Mouse (Mus musculus) myocyte (in vitro differentiated cells): ENCODE results near the gene Kazn. TPM values are rescaled to one million over a fixed set of nuclear protein-coding genes. Genes with fewer than 3 reads are reported as not detected.

Source experiments
- H3K27me3 ChIP-seq: one replicate; pipeline ENCODE4 v1.6.1; 2011; ENCODE audit not compliant: control insufficient read depth, insufficient read depth, insufficient read length
- H3K36me3 ChIP-seq: one replicate; pipeline ENCODE4 v1.6.1; 2011; ENCODE audit not compliant: control insufficient read depth, insufficient read depth
- H3K4me2 ChIP-seq: one replicate; pipeline ENCODE4 v1.6.1; 2011; ENCODE audit warnings: low read depth, control low read depth
- H3K4me3 ChIP-seq: one replicate; pipeline ENCODE4 v1.5.1; 2011; ENCODE audit warnings: mild to moderate bottlenecking, control low read depth, moderate library complexity
- H3K79me2 ChIP-seq: one replicate; pipeline ENCODE4 v1.6.1; 2011; ENCODE audit not compliant: control insufficient read depth, insufficient read depth
- H3ac ChIP-seq: one replicate; pipeline ENCODE4 v1.6.1; 2011; ENCODE audit not compliant: control insufficient read depth, insufficient read length
- CEBPB ChIP-seq: IDR thresholded peaks from 2 replicates; pipeline ENCODE4 v1.6.1; 2011; ENCODE audit warnings: mild to moderate bottlenecking, moderate library complexity; ENCODE audit not compliant: poor library complexity, insufficient read depth, severe bottlenecking
- E2F4 ChIP-seq: IDR thresholded peaks from one replicate; pipeline ENCODE4 v1.6.1; 2011; ENCODE audit warnings: mild to moderate bottlenecking, control low read depth, moderate library complexity; ENCODE audit not compliant: insufficient read depth
- MAX ChIP-seq: IDR thresholded peaks from one replicate; pipeline ENCODE4 v1.6.1; 2011; ENCODE audit warnings: low read depth, mild to moderate bottlenecking, control low read depth
- MYOD1 ChIP-seq, 3 experiments: IDR thresholded peaks; one replicate each; pipeline ENCODE4 v1.6.1; 2011; ENCODE audit warnings: control low read depth in 2 of 3, low read depth in 2 of 3, mild to moderate bottlenecking in 2 of 3, moderate library complexity in 1 of 3; ENCODE audit not compliant: insufficient read length in 2 of 3, control insufficient read depth in 1 of 3
- MYOG ChIP-seq, 3 experiments: IDR thresholded peaks; one replicate each; pipeline ENCODE4 v1.6.1; 2011; ENCODE audit warnings: control low read depth in 2 of 3, low read depth in 2 of 3, mild to moderate bottlenecking in 2 of 3; ENCODE audit not compliant: insufficient read length in 2 of 3, control insufficient read depth in 1 of 3, insufficient read depth in 1 of 3
- POLR2A ChIP-seq: IDR thresholded peaks from one replicate; pipeline ENCODE4 v1.6.1; 2011; ENCODE audit warnings: low read depth, mild to moderate bottlenecking, control low read depth, moderate library complexity; ENCODE audit not compliant: insufficient read length
- POLR2AphosphoS2 ChIP-seq: IDR thresholded peaks from one replicate; pipeline ENCODE4 v1.6.1; 2011; ENCODE audit warnings: low read depth, control low read depth; ENCODE audit not compliant: insufficient read length
- REST ChIP-seq: IDR thresholded peaks from one replicate; pipeline ENCODE4 v1.6.1; 2011; ENCODE audit warnings: mild to moderate bottlenecking, control low read depth, moderate library complexity; ENCODE audit not compliant: insufficient read depth, insufficient read length
- SRF ChIP-seq: IDR thresholded peaks from one replicate; pipeline ENCODE4 v1.6.1; 2011; ENCODE audit warnings: low read depth; ENCODE audit not compliant: control insufficient read depth, insufficient read length
- TCF12 ChIP-seq: IDR thresholded peaks from one replicate; pipeline ENCODE4 v1.6.1; 2011; ENCODE audit warnings: mild to moderate bottlenecking, control low read depth; ENCODE audit not compliant: poor library complexity, insufficient read depth, severe bottlenecking
- TCF3 ChIP-seq: IDR thresholded peaks from one replicate; pipeline ENCODE4 v1.6.1; 2011; ENCODE audit warnings: low read depth, control low read depth; ENCODE audit not compliant: insufficient read length
- USF1 ChIP-seq: IDR thresholded peaks from one replicate; pipeline ENCODE4 v1.6.1; 2011; ENCODE audit warnings: low read depth, mild to moderate bottlenecking, control low read depth, moderate library complexity
- polyA plus RNA-seq: library from polyadenylated mRNA; unstranded; fragments of >200 nt; fragmentation: generic; extraction: Trizol; gene quantifications from one replicate; pipeline ENCODE4 v1.2.1, GENCODE M21; 2012; ENCODE audit warnings: missing spikeins

Gene Kazn
- polyA plus RNA-seq, 1 experiment = not detected

- Histone ChIP-seq H3ac (no peak overlapping the region), H3K79me2 (no peaks in the 10 kb centered on the region), H3K4me2 (no peak overlapping the region), H3K27me3 (no peaks in the 10 kb centered on the region), H3K4me3 (no peak overlapping the region), H3K36me3 (no peaks in the 10 kb centered on the region)
- TF ChIP-seq SRF (no peak), MYOG (IDR thresholded peaks at IDR 0.05; ENCODE audit: control insufficient read depth in 1 of 3, insufficient read depth in 1 of 3, insufficient read length in 2 of 3, low read depth in 2 of 3) (no peak), MAX (no peak)
These were observed 5.4 kb upstream of the Kazn start for GRCm38 (mm10) chr4:142244641-142245040.

- no peaks in the 10 kb centered on the region for H3K36me3 ChIP-seq
- no peak overlapping the region for H3ac ChIP-seq
- no peaks in the 10 kb centered on the region for H3K79me2 ChIP-seq
- no peak overlapping the region for H3K4me3 ChIP-seq
- no peaks in the 10 kb centered on the region for H3K27me3 ChIP-seq
- no peak overlapping the region for H3K4me2 ChIP-seq
- TF ChIP-seq TCF12 (no peak), USF1 (no peak), MYOD1 (IDR thresholded peaks at IDR 0.05; ENCODE audit: control insufficient read depth in 1 of 3, insufficient read length in 2 of 3, low read depth in 2 of 3) (no peak), MAX (no peak), REST (no peak), E2F4 (no peak), POLR2AphosphoS2 (no peak), CEBPB (no peak), MYOG (IDR thresholded peaks at IDR 0.05; ENCODE audit: control insufficient read depth in 1 of 3, insufficient read depth in 1 of 3, insufficient read length in 2 of 3, low read depth in 2 of 3) (no peak), SRF (no peak), TCF3 (no peak), POLR2A (no peak)
These were observed 3.7 kb upstream of the Kazn start for GRCm38 (mm10) chr4:142242750-142243383.

GRCm38 (mm10) chr4:142242164-142242563, 3.0 kb upstream of the Kazn start:
- TF ChIP-seq MAX (no peak), POLR2A (no peak), CEBPB (no peak), REST (no peak), TCF12 (no peak), SRF (no peak), MYOG (IDR thresholded peaks at IDR 0.05; ENCODE audit: control insufficient read depth in 1 of 3, insufficient read depth in 1 of 3, insufficient read length in 2 of 3, low read depth in 2 of 3) (no peak), USF1 (no peak), TCF3 (no peak), MYOD1 (IDR thresholded peaks at IDR 0.05; ENCODE audit: control insufficient read depth in 1 of 3, insufficient read length in 2 of 3, low read depth in 2 of 3) (no peak), E2F4 (no peak), POLR2AphosphoS2 (no peak)
- H3K36me3 ChIP-seq = no peaks in the 10 kb centered on the region
- H3K27me3 ChIP-seq = no peaks in the 10 kb centered on the region
- no peak overlapping the region for H3K4me2 ChIP-seq
- H3ac ChIP-seq = no peak overlapping the region
- no peaks in the 10 kb centered on the region for H3K79me2 ChIP-seq
- no peak overlapping the region for H3K4me3 ChIP-seq

- no peaks in the 10 kb centered on the region for H3K79me2 ChIP-seq
- no peak for TF ChIP-seq SRF
- no peak for TF ChIP-seq MYOG (IDR thresholded peaks at IDR 0.05; ENCODE audit: control insufficient read depth in 1 of 3, insufficient read depth in 1 of 3, insufficient read length in 2 of 3, low read depth in 2 of 3)
- H3K4me2 ChIP-seq = no peak overlapping the region
These were observed 1.7 kb upstream of the Kazn start for GRCm38 (mm10) chr4:142240874-142241273.

GRCm38 (mm10) chr4:142238486-142239239, 538 bp downstream of the Kazn start:
- H3K4me2 ChIP-seq = no peak overlapping the region
- TF ChIP-seq MYOD1 (IDR thresholded peaks at IDR 0.05; ENCODE audit: control insufficient read depth in 1 of 3, insufficient read length in 2 of 3, low read depth in 2 of 3) = no peak
- TF ChIP-seq MAX = no peak
- no peak for TF ChIP-seq POLR2AphosphoS2
- no peak for TF ChIP-seq MYOG (IDR thresholded peaks at IDR 0.05; ENCODE audit: control insufficient read depth in 1 of 3, insufficient read depth in 1 of 3, insufficient read length in 2 of 3, low read depth in 2 of 3)
- no peak for TF ChIP-seq USF1
- no peak for TF ChIP-seq E2F4
- TF ChIP-seq REST = no peak
- no peak for TF ChIP-seq CEBPB
- no peak overlapping the region for H3ac ChIP-seq
- H3K36me3 ChIP-seq = no peaks in the 10 kb centered on the region
- no peaks in the 10 kb centered on the region for H3K79me2 ChIP-seq
- H3K4me3 ChIP-seq = no peak overlapping the region
- H3K27me3 ChIP-seq = no peaks in the 10 kb centered on the region

More at GRCm38 (mm10) chr4:142240874-142241273, 1.7 kb upstream of the Kazn start:
- Histone ChIP-seq H3K27me3 (no peaks in the 10 kb centered on the region), H3K4me3 (no peak overlapping the region), H3K36me3 (no peaks in the 10 kb centered on the region), H3ac (no peak overlapping the region)
